19 mouse cellular contexts compared by ENCODE assay signal in genomic region chr14:62164918-62165317, GRCm38 (mm10).
A peak's percentile ranks its signal among the peaks of the same experiment; 100 is the strongest.
DNase-seq lines count a peak whose midpoint lies in the region; TF ChIP-seq lines count a peak whose summit lies in the region.
"Had no signal": no experiment of that assay in that cellular context is flagged by ENCODE, and none has a peak within 500 bp of the region (broad histone marks: within the 10 kb centered on the region; RNA-seq: fewer than 3 reads in every experiment).

No protein-coding gene starts in this region.

- no peak for TF ChIP-seq CTCF in left cerebral cortex, adult 2 months (IDR thresholded peaks at IDR 0.05)

- peak overlapping the region; percentile 56 for H3K27ac ChIP-seq in left cerebral cortex, adult 2 months
- H3K27ac ChIP-seq: embryonic facial prominence, embryonic 10.5 days; embryonic facial prominence, embryonic 12.5 days; forebrain, embryonic 13.5 days; forebrain, embryonic 15.5 days had no signal

- DNase-seq in left cerebral cortex, adult 2 months (ENCODE audit: extremely low spot score in 1 of 2, low spot score in 2 of 2), result no peak
- DNase-seq in left cerebral cortex, adult 8-10 months (ENCODE audit: low spot score in 2 of 2), result no peak
- peak; percentile 14 for DNase-seq in NIH3T3 (ENCODE audit: low read depth)
- no peak for DNase-seq in heart, adult 9 months (ENCODE audit: low spot score in 2 of 2)
- no peak for DNase-seq in thymus, postnatal 4 days
- DNase-seq: adrenal gland, adult 2 months; adrenal gland, postnatal 10 days; adrenal gland, postnatal 25 days; B cell, adult 2 months; cerebellum, adult 11-12 months; cerebellum, adult 2 months; cerebellum, adult 9-10 months; cerebellum, postnatal 10 days; cerebellum, postnatal 25 days; forebrain, postnatal 0 days had no signal

- intact Hi-C loops in left cerebral cortex, adult 2 months (cut with DNase I), result loop anchor here (5.0 to 10.0 kb wide), 2 partner anchors 93 to 220 kb away; no protein-coding TSS in a partner anchor

- no peak overlapping the region for H3K4me3 ChIP-seq in left cerebral cortex, adult 2 months
- H3K4me3 ChIP-seq: embryonic facial prominence, embryonic 10.5 days; embryonic facial prominence, embryonic 12.5 days; forebrain, embryonic 13.5 days; forebrain, embryonic 15.5 days had no signal
